Comparison of ENCODE assay signal across 8 mouse cellular contexts in genomic region chr12:100338055-100338454, GRCm38 (mm10).
DNase-seq lines count a peak whose midpoint lies in the region; ATAC-seq and TF ChIP-seq lines count a peak whose summit lies in the region.

No protein-coding gene starts in this region.

- peak; percentile 40 for DNase-seq in kidney, postnatal 10 days
- DNase-seq in kidney, postnatal 14 days = no peak
- DNase-seq in cerebellum, adult 9-10 months = peak; percentile 78
- peak; percentile 70 for DNase-seq in hindbrain, postnatal 0 days (ENCODE audit: low spot score)
- DNase-seq in retina, embryonic 14.5 days (ENCODE audit: low spot score) = peak; percentile 65
- DNase-seq in spleen, adult 12 weeks (ENCODE audit: low spot score) = no peak
- no peak for DNase-seq in spleen, postnatal 14 days (ENCODE audit: low spot score in 2 of 2)
- DNase-seq in gastrocnemius, adult 8-10 months (ENCODE audit: low spot score in 2 of 2) = no peak

- H3K36me3 ChIP-seq in hindbrain, postnatal 0 days (ENCODE audit: insufficient read depth, low read length) = no peaks in the 10 kb centered on the region; the same call in 1 of the 2 replicates

- WGBS in hindbrain, postnatal 0 days = 42% methylated on average over 3 of the region's 3 CpGs

- H3K4me1 ChIP-seq in hindbrain, postnatal 0 days (ENCODE audit: insufficient read depth, low read length) = peaks cover 12% of the 10 kb centered on the region; the same call in 1 of the 2 replicates

- H3K9me3 ChIP-seq in hindbrain, postnatal 0 days (ENCODE audit: low read length) = no peaks in the 10 kb centered on the region

- no peak overlapping the region for H3K4me3 ChIP-seq in hindbrain, postnatal 0 days (ENCODE audit: low read length)

- H3K4me2 ChIP-seq in hindbrain, postnatal 0 days (ENCODE audit: low read depth, low read length) = no peak overlapping the region

- ATAC-seq in hindbrain, postnatal 0 days = peak; percentile 89

- H3K27ac ChIP-seq in hindbrain, postnatal 0 days = peak overlapping the region; percentile 41

- H3K27me3 ChIP-seq in hindbrain, postnatal 0 days (ENCODE audit: insufficient read depth, low read length) = no peaks in the 10 kb centered on the region

- TF ChIP-seq CTCF in hindbrain, postnatal 0 days (IDR thresholded peaks at IDR 0.05; ENCODE audit: low read depth) = peak; percentile 68

- H3K9ac ChIP-seq in hindbrain, postnatal 0 days (replicated peaks; ENCODE audit: low read length) = no peak overlapping the region

Comparison
In these comparisons a context has a peak if more than half of its experiments do, and no peak if none do; other contexts are left out.
1. DNase-seq: peak in kidney, postnatal 10 days (single experiment), cerebellum, adult 9-10 months (single experiment), hindbrain, postnatal 0 days (single experiment) and retina, embryonic 14.5 days (single experiment); none in kidney, postnatal 14 days (single experiment), spleen, adult 12 weeks (single experiment), spleen, postnatal 14 days (0 of 2) and gastrocnemius, adult 8-10 months (0 of 2).